25 mouse cellular contexts compared by ENCODE assay signal in genomic region chr7:134448831-134449230, GRCm38 (mm10).
"Had no signal": no experiment of that assay in that cellular context is flagged by ENCODE, and none has a peak within 500 bp of the region (broad histone marks: within the 10 kb centered on the region; RNA-seq: fewer than 3 reads in every experiment).

No protein-coding gene starts in this region.

- H3K4me1 ChIP-seq: heart, embryonic 13.5 days; heart, embryonic 15.5 days; hindbrain, embryonic 10.5 days; hindbrain, embryonic 12.5 days; limb, embryonic 10.5 days; limb, embryonic 12.5 days; liver, embryonic 13.5 days; liver, embryonic 15.5 days had no signal

- H3K27ac ChIP-seq: gastrocnemius, adult 2 months; heart, embryonic 13.5 days; heart, embryonic 15.5 days; hindbrain, embryonic 10.5 days; hindbrain, embryonic 12.5 days; hindbrain, embryonic 14.5 days; layer of hippocampus, adult 2 months; left cerebral cortex, adult 2 months; limb, embryonic 10.5 days; limb, embryonic 12.5 days; liver, embryonic 13.5 days; liver, embryonic 15.5 days had no signal

- H3K9ac ChIP-seq: heart, embryonic 13.5 days; heart, embryonic 15.5 days; hindbrain, embryonic 12.5 days; hindbrain, embryonic 14.5 days; limb, embryonic 12.5 days; liver, embryonic 13.5 days; liver, embryonic 15.5 days had no signal

- ATAC-seq: hindbrain, embryonic 16.5 days; inflammation-experienced regulatory T-cells, adult 6 months had no signal

- H3K9me3 ChIP-seq: heart, embryonic 13.5 days; hindbrain, embryonic 12.5 days; limb, embryonic 10.5 days; liver, embryonic 13.5 days; liver, embryonic 15.5 days had no signal

- H3K4me3 ChIP-seq: gastrocnemius, adult 2 months; heart, embryonic 13.5 days; heart, embryonic 15.5 days; hindbrain, embryonic 10.5 days; hindbrain, embryonic 12.5 days; layer of hippocampus, adult 2 months; left cerebral cortex, adult 2 months; limb, embryonic 10.5 days; limb, embryonic 12.5 days; liver, embryonic 13.5 days; liver, embryonic 15.5 days had no signal

- H3K36me3 ChIP-seq: heart, embryonic 13.5 days; heart, embryonic 15.5 days; hindbrain, embryonic 10.5 days; hindbrain, embryonic 12.5 days; limb, embryonic 10.5 days; limb, embryonic 12.5 days; liver, embryonic 13.5 days; liver, embryonic 15.5 days had no signal

- DNase-seq: gastrocnemius, adult 2 months; gastrocnemius, postnatal 10 days; gastrocnemius, postnatal 25 days; heart, postnatal 14 days; heart, postnatal 4 days; kidney, adult 18-20 months; kidney, adult 8-10 months; kidney, postnatal 10 days; kidney, postnatal 25 days; kidney, postnatal 4 days; liver; liver, embryonic 13.5 days had no signal

- H3K27me3 ChIP-seq: heart, embryonic 13.5 days; heart, embryonic 15.5 days; hindbrain, embryonic 12.5 days; limb, embryonic 12.5 days; liver, embryonic 13.5 days; liver, embryonic 15.5 days had no signal

- H3K4me2 ChIP-seq: heart, embryonic 13.5 days; heart, embryonic 15.5 days; hindbrain, embryonic 12.5 days; hindbrain, embryonic 14.5 days; limb, embryonic 12.5 days; liver, embryonic 11.5 days; liver, embryonic 13.5 days; liver, embryonic 15.5 days had no signal
